Mouse (Mus musculus): ENCODE measurements around the gene Tm4sf4. TPM values are rescaled to one million over a fixed set of nuclear protein-coding genes. Genes with fewer than 3 reads are reported as not detected.

Gene Tm4sf4
- polyA plus RNA-seq (2014; fragmentation: Nextera tagmentation; extraction: Ambion mirVana), result 0.70 and 1.1 TPM in 2 replicates

GRCm38 (mm10) chr3:57425089-57425730 lies at the start of gene Tm4sf4:
Tm4sf4 (plus strand) TSS chr3:57425314.
- no peak for ATAC-seq (ENCODE audit: insufficient number of reproducible peaks, insufficient read depth, low FRiP score, low read depth)
- 59% methylated on average over 10 of the region's 10 CpGs for WGBS
- no peak within 1 kb of the TSS for H3K9ac ChIP-seq (ENCODE audit: low read length)
- no peak within 1 kb of the TSS for H3K4me3 ChIP-seq (ENCODE audit: control insufficient read depth in 1 of 2, insufficient read depth in 1 of 2, low read depth in 1 of 2, low read length in 2 of 2)
- H3K4me2 ChIP-seq (ENCODE audit: low read length), result no peak within 1 kb of the TSS
- no peaks in the 10 kb centered on the region for H3K27me3 ChIP-seq (ENCODE audit: control insufficient read depth, insufficient read depth, low read length)
- no peak within 1 kb of the TSS for H3K27ac ChIP-seq (replicated peaks in 1 of 2; ENCODE audit: control insufficient read depth in 1 of 2, insufficient read depth in 1 of 2, low read depth in 2 of 2, low read length in 2 of 2)
- H3K4me1 ChIP-seq (ENCODE audit: control insufficient read depth in 2 of 2, insufficient read depth in 2 of 2, low read length in 2 of 2), result peaks cover 10 to 14% of the 10 kb centered on the region in 2 experiments; a peak in 3 of 4 replicates
- H3K9me3 ChIP-seq (ENCODE audit: control insufficient read depth, low read length), result no peaks in the 10 kb centered on the region
- no peaks in the 10 kb centered on the region for H3K36me3 ChIP-seq (ENCODE audit: control insufficient read depth, insufficient read depth, low read length)

- no peaks in the 10 kb centered on the region for H3K36me3 ChIP-seq (ENCODE audit: control insufficient read depth, insufficient read depth, low read length)
- H3K27me3 ChIP-seq (ENCODE audit: control insufficient read depth, insufficient read depth, low read length), result no peaks in the 10 kb centered on the region
- no peak overlapping the region for H3K9ac ChIP-seq (ENCODE audit: low read length)
- 52% methylated on average over 6 of the region's 6 CpGs for WGBS
- no peak overlapping the region for H3K4me3 ChIP-seq (ENCODE audit: control insufficient read depth in 1 of 2, insufficient read depth in 1 of 2, low read depth in 1 of 2, low read length in 2 of 2)
- no peak overlapping the region for H3K4me2 ChIP-seq (ENCODE audit: low read length)
- no peak for ATAC-seq (ENCODE audit: insufficient number of reproducible peaks, insufficient read depth, low FRiP score, low read depth)
- H3K27ac ChIP-seq (replicated peaks in 1 of 2; ENCODE audit: control insufficient read depth in 1 of 2, insufficient read depth in 1 of 2, low read depth in 2 of 2, low read length in 2 of 2), result no peak overlapping the region
- peaks cover 3 to 12% of the 10 kb centered on the region in 2 experiments for H3K4me1 ChIP-seq (ENCODE audit: control insufficient read depth in 2 of 2, insufficient read depth in 2 of 2, low read length in 2 of 2)
- H3K9me3 ChIP-seq (ENCODE audit: control insufficient read depth, low read length), result no peaks in the 10 kb centered on the region
Measured at GRCm38 (mm10) chr3:57386423-57386822, 38.7 kb upstream of the Tm4sf4 start.

GRCm38 (mm10) chr3:57386895-57387294 lies 38.2 kb upstream of the Tm4sf4 start:
- no peak overlapping the region for H3K27ac ChIP-seq (replicated peaks in 1 of 2; ENCODE audit: control insufficient read depth in 1 of 2, insufficient read depth in 1 of 2, low read depth in 2 of 2, low read length in 2 of 2)
- H3K4me1 ChIP-seq (ENCODE audit: control insufficient read depth in 2 of 2, insufficient read depth in 2 of 2, low read length in 2 of 2), result peaks cover 3 to 12% of the 10 kb centered on the region in 2 experiments
- H3K36me3 ChIP-seq (ENCODE audit: control insufficient read depth, insufficient read depth, low read length), result no peaks in the 10 kb centered on the region
- no peaks in the 10 kb centered on the region for H3K27me3 ChIP-seq (ENCODE audit: control insufficient read depth, insufficient read depth, low read length)
- no peak overlapping the region for H3K4me3 ChIP-seq (ENCODE audit: control insufficient read depth in 1 of 2, insufficient read depth in 1 of 2, low read depth in 1 of 2, low read length in 2 of 2)
- 20% methylated on average over 2 of the region's 2 CpGs for WGBS
- H3K9ac ChIP-seq (ENCODE audit: low read length), result no peak overlapping the region
- no peaks in the 10 kb centered on the region for H3K9me3 ChIP-seq (ENCODE audit: control insufficient read depth, low read length)
- ATAC-seq (ENCODE audit: insufficient number of reproducible peaks, insufficient read depth, low FRiP score, low read depth), result no peak
- no peak overlapping the region for H3K4me2 ChIP-seq (ENCODE audit: low read length)

- WGBS, result 73% methylated on average over 2 of the region's 2 CpGs
- ATAC-seq (ENCODE audit: insufficient number of reproducible peaks, insufficient read depth, low FRiP score, low read depth), result no peak
- H3K9ac ChIP-seq (ENCODE audit: low read length), result no peak overlapping the region
- peaks cover 3 to 12% of the 10 kb centered on the region in 2 experiments for H3K4me1 ChIP-seq (ENCODE audit: control insufficient read depth in 2 of 2, insufficient read depth in 2 of 2, low read length in 2 of 2)
- no peak overlapping the region for H3K27ac ChIP-seq (replicated peaks in 1 of 2; ENCODE audit: control insufficient read depth in 1 of 2, insufficient read depth in 1 of 2, low read depth in 2 of 2, low read length in 2 of 2)
- no peaks in the 10 kb centered on the region for H3K27me3 ChIP-seq (ENCODE audit: control insufficient read depth, insufficient read depth, low read length)
- no peak overlapping the region for H3K4me3 ChIP-seq (ENCODE audit: control insufficient read depth in 1 of 2, insufficient read depth in 1 of 2, low read depth in 1 of 2, low read length in 2 of 2)
- no peaks in the 10 kb centered on the region for H3K36me3 ChIP-seq (ENCODE audit: control insufficient read depth, insufficient read depth, low read length)
- no peaks in the 10 kb centered on the region for H3K9me3 ChIP-seq (ENCODE audit: control insufficient read depth, low read length)
- no peak overlapping the region for H3K4me2 ChIP-seq (ENCODE audit: low read length)
Measured at GRCm38 (mm10) chr3:57387593-57387992, 37.5 kb upstream of the Tm4sf4 start.

GRCm38 (mm10) chr3:57411535-57411934 lies 13.6 kb upstream of the Tm4sf4 start:
- no peaks in the 10 kb centered on the region for H3K36me3 ChIP-seq (ENCODE audit: control insufficient read depth, insufficient read depth, low read length)
- WGBS, result 88% methylated on average over 4 of the region's 4 CpGs
- H3K4me3 ChIP-seq (ENCODE audit: control insufficient read depth in 1 of 2, insufficient read depth in 1 of 2, low read depth in 1 of 2, low read length in 2 of 2), result no peak overlapping the region
- H3K9ac ChIP-seq (ENCODE audit: low read length), result no peak overlapping the region
- no peak for ATAC-seq (ENCODE audit: insufficient number of reproducible peaks, insufficient read depth, low FRiP score, low read depth)
- no peaks in the 10 kb centered on the region for H3K4me1 ChIP-seq (ENCODE audit: control insufficient read depth in 2 of 2, insufficient read depth in 2 of 2, low read length in 2 of 2)
- H3K4me2 ChIP-seq (ENCODE audit: low read length), result no peak overlapping the region
- no peaks in the 10 kb centered on the region for H3K9me3 ChIP-seq (ENCODE audit: control insufficient read depth, low read length)
- no peaks in the 10 kb centered on the region for H3K27me3 ChIP-seq (ENCODE audit: control insufficient read depth, insufficient read depth, low read length)
- H3K27ac ChIP-seq (replicated peaks in 1 of 2; ENCODE audit: control insufficient read depth in 1 of 2, insufficient read depth in 1 of 2, low read depth in 2 of 2, low read length in 2 of 2), result no peak overlapping the region

- Histone ChIP-seq H3K36me3 (ENCODE audit: control insufficient read depth, insufficient read depth, low read length) (no peaks in the 10 kb centered on the region), H3K4me3 (ENCODE audit: control insufficient read depth in 1 of 2, insufficient read depth in 1 of 2, low read depth in 1 of 2, low read length in 2 of 2) (no peak overlapping the region), H3K4me1 (ENCODE audit: control insufficient read depth in 2 of 2, insufficient read depth in 2 of 2, low read length in 2 of 2) (0 out of 4 replicates have a peak, but pooled peaks cover 2 to 3% of the 10 kb centered on the region in 2 experiments), H3K9ac (ENCODE audit: low read length) (no peak overlapping the region), H3K27me3 (ENCODE audit: control insufficient read depth, insufficient read depth, low read length) (no peaks in the 10 kb centered on the region), H3K9me3 (ENCODE audit: control insufficient read depth, low read length) (no peaks in the 10 kb centered on the region), H3K4me2 (ENCODE audit: low read length) (no peak overlapping the region), H3K27ac (replicated peaks in 1 of 2; ENCODE audit: control insufficient read depth in 1 of 2, insufficient read depth in 1 of 2, low read depth in 2 of 2, low read length in 2 of 2) (no peak overlapping the region)
- 71% methylated on average over 2 of the region's 2 CpGs for WGBS
- ATAC-seq (ENCODE audit: insufficient number of reproducible peaks, insufficient read depth, low FRiP score, low read depth), result no peak
Measured at GRCm38 (mm10) chr3:57420233-57420632, 4.9 kb upstream of the Tm4sf4 start.

GRCm38 (mm10) chr3:57420660-57421059 lies 4.5 kb upstream of the Tm4sf4 start:
- ATAC-seq (ENCODE audit: insufficient number of reproducible peaks, insufficient read depth, low FRiP score, low read depth), result no peak
- H3K27me3 ChIP-seq (ENCODE audit: control insufficient read depth, insufficient read depth, low read length), result no peaks in the 10 kb centered on the region

GRCm38 (mm10) chr3:57426351-57426750 lies 1.2 kb downstream of the Tm4sf4 start:
- H3K27me3 ChIP-seq (ENCODE audit: control insufficient read depth, insufficient read depth, low read length), result no peaks in the 10 kb centered on the region
- no peak overlapping the region for H3K4me2 ChIP-seq (ENCODE audit: low read length)
- no peaks in the 10 kb centered on the region for H3K9me3 ChIP-seq (ENCODE audit: control insufficient read depth, low read length)
- H3K27ac ChIP-seq (replicated peaks in 1 of 2; ENCODE audit: control insufficient read depth in 1 of 2, insufficient read depth in 1 of 2, low read depth in 2 of 2, low read length in 2 of 2), result no peak overlapping the region; a peak in 1 of 4 replicates
- no peak for ATAC-seq (ENCODE audit: insufficient number of reproducible peaks, insufficient read depth, low FRiP score, low read depth)
- 91% methylated on average over 11 of the region's 11 CpGs for WGBS
- H3K9ac ChIP-seq (ENCODE audit: low read length), result no peak overlapping the region
- H3K36me3 ChIP-seq (ENCODE audit: control insufficient read depth, insufficient read depth, low read length), result no peaks in the 10 kb centered on the region
- H3K4me3 ChIP-seq (ENCODE audit: control insufficient read depth in 1 of 2, insufficient read depth in 1 of 2, low read depth in 1 of 2, low read length in 2 of 2), result no peak overlapping the region
- peaks cover 14 to 18% of the 10 kb centered on the region in 2 experiments for H3K4me1 ChIP-seq (ENCODE audit: control insufficient read depth in 2 of 2, insufficient read depth in 2 of 2, low read length in 2 of 2)

More at GRCm38 (mm10) chr3:57420660-57421059, 4.5 kb upstream of the Tm4sf4 start:
- H3K4me2 ChIP-seq (ENCODE audit: low read length), result no peak overlapping the region
- H3K9ac ChIP-seq (ENCODE audit: low read length), result no peak overlapping the region
- 0 out of 4 replicates have a peak, but pooled peaks cover 3 to 4% of the 10 kb centered on the region in 2 experiments for H3K4me1 ChIP-seq (ENCODE audit: control insufficient read depth in 2 of 2, insufficient read depth in 2 of 2, low read length in 2 of 2)
- H3K9me3 ChIP-seq (ENCODE audit: control insufficient read depth, low read length), result no peaks in the 10 kb centered on the region
- no peak overlapping the region for H3K27ac ChIP-seq (replicated peaks in 1 of 2; ENCODE audit: control insufficient read depth in 1 of 2, insufficient read depth in 1 of 2, low read depth in 2 of 2, low read length in 2 of 2)
- no peak overlapping the region for H3K4me3 ChIP-seq (ENCODE audit: control insufficient read depth in 1 of 2, insufficient read depth in 1 of 2, low read depth in 1 of 2, low read length in 2 of 2)
- no peaks in the 10 kb centered on the region for H3K36me3 ChIP-seq (ENCODE audit: control insufficient read depth, insufficient read depth, low read length)
- WGBS, result 88% methylated on average over 1 of the region's 1 CpGs

Measured in heart, embryonic 14.5 days (tissue).